Mouse (Mus musculus) kidney, postnatal 10 days (tissue): ENCODE data around the gene Ifi35.
"Not testable (repeated sequence)": the region's sequence is repeated elsewhere in the genome, so short reads cannot be mapped to it uniquely, and the experiment has no call there.

Experiments
- DNase-seq: peaks from one replicate; pipeline ENCODE4 v3.0.0; 2021; ENCODE audit warnings: mixed read lengths

Gene Ifi35

DNA sequence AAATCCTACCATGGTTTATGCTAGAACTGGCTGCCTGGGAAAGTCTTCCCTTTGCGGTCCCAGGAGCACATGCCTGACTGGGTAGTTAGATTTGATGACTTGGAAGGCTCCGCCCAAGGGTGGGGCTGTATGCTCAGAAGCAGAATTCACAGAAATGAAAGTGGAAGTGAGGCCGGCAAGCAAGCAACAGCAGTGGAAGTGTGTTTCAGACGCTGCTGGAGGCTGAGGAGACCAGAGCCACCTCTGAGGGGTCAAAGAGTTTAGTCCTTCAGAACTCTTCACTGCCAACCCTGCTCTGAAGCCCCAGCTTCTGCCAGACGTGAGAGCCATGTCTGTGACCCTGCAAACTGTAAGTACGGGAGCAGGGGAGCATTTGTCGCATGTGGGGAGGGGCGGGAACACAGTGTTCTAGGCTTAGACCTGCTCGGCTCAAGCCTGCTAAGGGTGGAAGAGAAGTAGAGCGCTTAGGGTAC lies at the start of gene Ifi35:
TSS of gene Ifi35 (plus strand) at position 134 of the 473 bp plus-strand sequence.
- DNase-seq: peak; percentile 85

DNA sequence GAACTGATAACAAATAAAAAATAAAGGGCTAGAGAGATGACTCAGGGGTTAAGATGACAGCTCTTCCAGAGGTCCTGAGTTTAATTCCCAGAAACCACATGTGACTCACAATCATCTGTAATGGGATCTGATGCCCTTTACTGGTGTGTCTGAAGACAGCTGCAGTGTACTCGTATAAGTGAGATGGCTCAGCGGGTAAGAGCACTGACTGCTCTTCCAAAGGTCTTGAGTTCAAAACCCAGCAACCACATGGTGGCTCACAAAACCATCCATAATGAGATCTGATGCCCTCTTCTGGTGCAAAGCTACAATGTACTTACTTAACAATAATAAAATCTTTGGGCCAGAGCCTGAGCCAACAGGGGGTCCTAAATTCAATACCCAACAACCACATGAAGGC lies 32.9 kb upstream of the Ifi35 start:
- DNase-seq: no peak

DNA sequence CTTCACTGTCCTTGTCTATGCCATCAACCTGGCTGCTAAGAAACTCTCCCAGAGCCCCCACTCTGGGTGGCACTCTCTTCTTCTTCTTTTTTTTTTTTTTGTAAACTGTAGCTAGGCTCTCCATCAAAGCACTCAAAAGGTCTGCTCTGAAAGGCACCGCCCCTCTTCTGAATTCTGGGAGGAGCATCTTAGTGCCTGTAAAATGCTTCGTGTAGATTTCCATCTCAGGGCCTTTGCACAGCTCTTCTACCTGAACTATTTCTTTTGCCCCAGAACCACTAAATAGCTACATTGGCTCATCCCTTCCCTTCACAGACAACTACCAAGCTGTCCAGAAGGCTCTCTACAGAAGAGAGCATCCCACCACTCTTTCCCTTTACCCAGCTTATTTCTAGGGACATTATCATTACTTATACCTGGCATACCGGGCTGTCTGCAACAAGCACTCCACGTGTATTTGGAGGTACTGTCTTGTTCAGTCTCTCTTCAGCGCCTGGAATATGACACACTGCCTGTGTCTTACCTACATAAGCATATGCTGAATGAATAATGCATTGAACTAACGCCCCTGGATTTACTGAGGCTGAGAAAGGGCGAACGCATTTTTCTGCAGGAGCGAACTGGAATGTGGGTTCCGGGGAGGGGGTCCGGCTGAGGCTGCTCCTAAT lies 31.6 kb upstream of the Ifi35 start:
- no peak for DNase-seq

DNA sequence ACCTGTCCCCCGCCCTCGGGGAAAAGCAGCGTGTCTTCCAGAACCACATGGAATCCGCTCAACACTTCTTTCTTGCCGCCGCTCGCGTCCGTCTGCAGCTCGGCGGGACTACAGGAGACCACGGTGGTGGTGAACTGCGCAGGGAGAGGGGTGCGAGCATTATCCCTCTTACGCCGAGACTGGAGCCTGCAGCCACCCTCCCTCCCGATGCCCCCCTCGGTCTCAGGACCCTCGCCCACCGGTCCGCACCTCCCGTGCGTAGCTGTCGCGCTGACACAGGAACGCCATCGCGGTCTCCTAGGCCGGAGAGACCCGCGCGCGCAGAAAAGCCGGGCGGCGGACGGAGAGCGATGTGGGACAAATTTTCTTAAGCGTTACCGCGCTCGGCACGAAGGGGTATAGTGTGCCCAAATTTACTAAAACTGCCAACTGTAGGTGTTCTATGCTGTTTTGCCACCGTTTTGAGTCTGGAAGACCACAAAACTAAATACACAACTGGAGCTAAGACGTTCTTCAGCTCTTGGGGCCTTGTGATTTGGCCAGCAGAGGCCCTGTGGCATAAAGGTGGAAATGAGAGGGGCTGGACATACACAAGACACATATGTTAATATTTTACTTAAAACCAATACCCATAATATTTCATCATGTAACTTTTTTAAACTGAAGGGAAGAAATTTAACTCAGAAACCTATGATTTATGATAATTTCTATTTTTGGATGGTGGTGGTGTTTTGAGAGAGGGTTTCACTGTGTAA lies 30.9 kb upstream of the Ifi35 start, which contains the start of gene Aarsd1:
TSS of gene Aarsd1 (minus strand) at position 515 of the 755 bp plus-strand sequence.
- peak; percentile 92 for DNase-seq

DNA sequence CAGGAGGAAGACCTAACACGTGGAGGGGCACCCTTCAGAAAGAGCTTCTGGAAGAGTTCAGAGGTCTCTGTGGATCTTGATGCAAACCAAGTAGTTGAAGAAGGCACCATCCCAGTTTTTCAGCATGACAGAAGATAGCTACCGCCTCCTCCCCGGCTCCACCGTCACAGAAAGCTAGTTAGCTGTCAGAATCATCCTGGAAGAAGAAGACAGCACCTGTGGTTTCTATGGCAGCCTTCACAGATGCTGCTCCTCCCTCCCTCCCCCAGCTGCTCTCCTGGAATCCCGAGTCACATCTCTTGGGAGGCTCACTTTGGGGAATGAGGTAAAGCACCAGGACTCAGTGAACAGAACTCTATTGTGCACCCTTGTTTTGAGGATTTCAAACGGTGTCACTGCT lies 29.2 kb upstream of the Ifi35 start:
- no peak for DNase-seq

DNA sequence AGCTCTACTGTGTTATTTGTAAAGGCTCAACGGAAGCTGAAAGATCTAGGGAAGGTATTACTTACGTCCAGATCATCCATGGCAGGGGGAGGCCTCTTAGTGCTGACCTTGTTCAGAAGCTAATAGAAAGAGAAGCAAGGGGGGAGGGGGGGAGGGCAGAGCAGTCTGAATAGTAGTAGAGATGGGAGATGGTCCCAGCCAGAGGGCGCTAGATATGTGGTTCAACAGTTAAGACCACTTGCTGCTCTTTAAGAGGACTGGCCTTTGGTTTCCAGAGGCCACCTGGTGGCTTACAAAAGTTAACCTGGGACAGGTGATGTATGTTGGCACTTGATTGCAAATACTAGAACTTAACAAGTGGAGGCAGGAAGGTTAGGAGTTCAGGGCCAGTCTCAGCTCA lies 28.6 kb upstream of the Ifi35 start:
- DNase-seq: peak; percentile 38

DNA sequence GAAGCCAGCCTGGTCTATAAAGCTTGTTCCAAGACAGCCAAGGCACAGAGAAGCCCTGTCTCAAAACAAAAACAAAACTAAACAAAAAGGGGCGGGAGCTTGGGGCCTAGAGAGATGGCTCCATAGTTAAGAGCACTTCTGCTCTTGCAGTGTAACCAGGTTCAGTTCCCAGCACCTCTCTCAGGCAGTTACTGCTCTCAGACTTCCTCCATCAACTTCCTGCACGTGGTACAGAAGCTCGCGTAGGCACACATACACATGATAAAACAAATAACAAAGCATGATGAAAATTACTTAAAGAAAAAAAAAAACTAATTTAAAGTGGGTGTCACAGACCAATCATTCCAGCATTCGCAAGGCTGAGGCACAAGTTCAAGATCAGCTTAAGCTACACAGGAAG lies 28.1 kb upstream of the Ifi35 start:
- DNase-seq: no peak

DNA sequence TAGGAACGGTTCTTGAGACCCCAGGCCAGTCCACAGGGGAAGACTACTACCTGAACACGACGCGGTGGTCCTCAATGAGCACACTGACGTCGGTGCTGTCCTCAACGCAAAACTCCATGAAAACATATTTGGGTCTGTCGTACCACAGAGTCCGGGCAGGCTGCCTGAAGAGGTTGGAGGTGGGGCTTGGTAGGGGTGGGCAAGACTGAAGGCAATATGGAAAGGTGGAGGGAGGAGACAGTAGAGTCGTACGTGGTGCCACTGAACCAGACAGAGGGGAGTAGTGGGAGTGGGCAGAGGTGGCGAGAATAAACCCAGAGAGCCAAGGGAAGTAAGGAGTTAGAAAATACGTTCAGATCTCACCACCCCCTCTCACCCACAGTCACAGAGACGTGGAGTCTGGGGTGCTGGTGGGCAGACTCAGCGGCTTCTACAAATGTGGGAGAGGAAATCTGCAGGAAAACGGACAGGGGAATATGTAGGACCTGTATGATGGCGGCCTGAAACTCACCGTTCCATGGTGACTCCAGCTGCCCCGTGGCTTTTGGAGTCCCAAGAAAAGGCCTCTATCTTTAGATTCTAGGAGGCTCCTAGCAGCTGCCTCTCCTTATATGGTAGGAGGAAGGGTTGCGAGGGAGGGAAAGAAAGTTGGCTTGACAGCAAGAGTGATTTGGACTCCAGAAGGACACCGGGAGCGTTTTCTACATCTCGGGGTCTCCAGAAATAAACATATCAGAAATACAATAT lies 23.9 kb upstream of the Ifi35 start, which contains the start of gene Gm27029:
TSS of gene Gm27029 (minus strand) at position 692 of the 747 bp plus-strand sequence.
- peak; percentile 47 for DNase-seq

DNA sequence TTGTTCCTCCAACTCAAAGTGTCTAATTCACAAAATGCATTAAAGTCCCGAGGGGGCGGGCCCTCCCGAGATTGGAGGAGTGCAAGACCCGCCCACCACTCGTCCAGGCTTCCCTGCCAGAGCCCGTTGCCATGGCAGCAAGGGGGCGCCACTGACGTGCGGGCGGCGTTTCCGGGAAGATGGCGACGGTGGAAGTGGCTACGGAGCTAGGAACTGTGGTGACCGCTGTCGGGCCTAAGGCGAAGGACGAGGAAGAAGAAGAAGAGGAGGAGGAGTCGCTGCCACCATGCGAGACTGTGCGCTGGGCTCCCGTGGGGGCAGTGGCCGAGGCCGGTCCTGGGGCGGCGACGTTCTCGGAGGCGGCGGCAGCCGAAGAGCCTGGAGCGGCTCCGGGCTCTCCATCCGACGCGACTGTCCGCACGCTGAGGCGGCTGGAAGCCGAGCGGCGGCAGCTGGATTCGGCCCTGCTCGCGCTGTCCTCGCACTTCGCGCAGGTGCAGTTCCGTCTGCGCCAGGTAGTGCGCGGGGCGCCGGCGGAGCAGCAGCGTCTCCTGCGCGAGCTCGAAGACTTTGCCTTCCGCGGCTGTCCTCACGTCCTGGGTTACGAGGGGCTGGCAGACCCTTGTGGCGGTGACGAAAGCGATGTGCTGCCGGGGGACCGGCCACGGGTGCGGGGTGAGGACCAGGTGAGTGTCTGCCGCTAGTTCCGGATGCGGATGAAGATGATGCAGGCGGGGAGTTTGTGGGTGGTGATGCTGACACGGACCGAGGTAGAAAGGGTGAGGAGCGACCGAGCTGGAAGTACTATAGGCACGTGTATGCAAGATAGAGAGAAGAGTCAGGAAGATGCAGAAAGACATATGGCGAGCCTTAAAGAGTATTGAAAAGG lies 23.0 kb upstream of the Ifi35 start, which contains the start of the genes Rundc1 and Ptges3l:
TSS of gene Rundc1 (plus strand) at position 161 of the 889 bp plus-strand sequence.
TSS of gene Ptges3l (minus strand) at position 409 of the 889 bp plus-strand sequence.
- DNase-seq: peak; percentile 100

DNA sequence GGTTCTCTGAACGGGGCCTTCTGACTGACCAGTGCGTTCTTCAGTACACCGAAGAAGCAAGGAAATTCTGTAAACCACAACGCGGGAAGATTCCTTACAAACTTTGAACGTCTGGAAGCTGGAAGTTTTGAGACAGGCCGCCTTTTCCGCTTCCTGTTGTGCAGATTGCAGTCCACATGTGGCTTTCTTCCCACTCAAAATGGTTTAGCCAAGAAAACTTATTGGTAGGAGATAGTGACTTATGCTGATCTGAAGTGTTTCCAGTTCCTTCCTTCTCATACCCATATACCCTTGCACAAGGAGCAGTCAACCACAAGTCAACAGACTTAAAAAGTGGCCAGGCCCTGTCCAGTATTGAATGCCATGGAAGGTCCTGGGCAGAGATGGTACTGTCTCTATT lies 22.0 kb upstream of the Ifi35 start:
- peak; percentile 10 for DNase-seq

DNA sequence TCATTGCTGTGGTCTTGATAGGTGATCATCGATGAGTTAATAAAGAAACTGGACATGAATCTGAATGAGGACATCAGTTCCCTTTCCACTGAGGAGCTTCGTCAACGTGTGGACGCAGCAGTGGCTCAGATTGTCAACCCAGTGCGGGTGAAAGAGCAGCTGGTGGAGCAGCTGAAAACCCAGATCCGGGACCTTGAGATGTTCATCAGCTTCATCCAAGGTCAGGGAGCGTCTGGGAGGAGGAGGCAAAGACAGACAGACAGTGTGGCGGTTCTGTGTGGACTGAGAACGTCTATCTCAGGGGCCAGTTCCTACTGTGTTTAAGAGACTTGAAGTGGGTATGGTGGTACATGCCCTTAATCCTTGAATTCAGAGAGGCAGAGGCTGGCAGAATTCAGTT lies 16.9 kb upstream of the Ifi35 start:
- no peak for DNase-seq

DNA sequence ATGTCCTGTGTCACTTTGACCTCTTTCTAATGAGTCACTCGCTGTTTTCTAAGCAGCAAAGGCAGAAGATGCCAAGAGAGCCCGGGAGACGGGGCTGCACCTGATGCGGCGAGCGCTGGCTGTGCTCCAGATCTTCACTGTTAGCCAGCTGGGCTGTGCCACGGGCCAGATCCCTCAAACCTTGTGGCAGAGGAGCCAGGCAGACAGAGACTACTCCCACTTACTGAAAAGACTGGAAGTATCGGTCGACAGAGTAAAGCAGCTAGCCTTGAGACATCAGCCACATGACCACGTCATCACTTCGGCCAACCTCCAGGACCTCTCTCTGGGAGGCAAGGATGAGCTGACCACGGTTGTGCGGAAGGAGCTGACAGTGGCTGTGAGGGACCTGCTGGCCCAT lies 14.8 kb upstream of the Ifi35 start:
- no peak for DNase-seq

DNA sequence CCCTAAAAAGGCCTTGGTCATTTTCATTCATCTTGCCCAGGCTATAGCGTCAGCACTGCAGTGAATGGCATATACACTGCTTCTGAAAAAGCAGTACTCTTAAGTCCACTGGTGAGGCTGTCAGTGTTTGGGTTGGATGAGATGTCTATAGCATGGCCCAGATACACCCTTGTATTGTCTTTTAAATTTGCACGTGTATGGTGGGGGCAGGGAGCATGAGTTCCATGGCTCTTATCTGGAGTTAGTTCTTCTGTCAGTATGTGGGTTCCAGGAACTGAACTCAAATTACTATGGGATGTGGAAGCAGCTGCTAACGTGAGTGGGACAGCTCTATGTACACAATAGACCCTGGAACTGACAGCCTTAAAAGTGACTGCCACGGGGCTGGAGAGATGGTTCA lies 12.4 kb upstream of the Ifi35 start:
- no peak for DNase-seq

DNA sequence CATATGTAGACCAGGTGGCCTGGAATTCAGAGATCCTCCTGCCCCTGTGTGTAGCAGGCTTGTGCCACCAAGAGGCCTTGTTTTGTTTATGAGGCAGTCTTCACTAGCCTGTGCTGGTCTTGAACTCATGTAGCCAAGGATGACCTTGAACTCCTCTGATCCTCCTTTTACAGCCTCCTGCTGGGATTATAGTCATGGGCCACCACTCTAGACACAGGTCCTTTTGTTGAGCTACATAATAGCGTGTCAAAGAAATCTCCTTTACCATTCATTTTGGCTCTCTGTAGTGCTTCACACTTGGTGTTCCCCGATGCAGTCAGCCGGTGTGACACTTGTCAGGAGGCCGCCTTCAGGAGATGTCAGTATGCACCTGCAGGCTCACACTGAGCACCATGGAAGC lies 11.3 kb upstream of the Ifi35 start:
- no peak for DNase-seq

DNA sequence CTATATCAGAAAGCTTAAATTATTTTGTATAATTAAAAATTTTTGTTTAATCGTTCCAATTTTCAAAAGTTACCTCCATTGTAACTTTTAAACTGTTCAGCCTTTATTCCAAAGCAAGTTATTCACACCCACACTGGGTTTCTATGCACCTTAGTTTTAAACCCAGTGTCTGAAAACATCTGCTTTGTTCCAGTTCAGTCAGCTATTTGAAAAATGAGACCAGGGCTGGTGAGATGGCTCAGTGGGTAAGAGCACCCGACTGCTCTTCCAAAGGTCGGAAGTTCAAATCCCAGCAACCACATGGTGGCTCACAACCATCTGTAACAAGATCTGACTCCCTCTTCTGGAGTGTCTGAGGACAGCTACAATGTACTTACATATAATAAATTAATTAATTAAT lies 10.2 kb upstream of the Ifi35 start:
- not testable (repeated sequence) for DNase-seq

DNA sequence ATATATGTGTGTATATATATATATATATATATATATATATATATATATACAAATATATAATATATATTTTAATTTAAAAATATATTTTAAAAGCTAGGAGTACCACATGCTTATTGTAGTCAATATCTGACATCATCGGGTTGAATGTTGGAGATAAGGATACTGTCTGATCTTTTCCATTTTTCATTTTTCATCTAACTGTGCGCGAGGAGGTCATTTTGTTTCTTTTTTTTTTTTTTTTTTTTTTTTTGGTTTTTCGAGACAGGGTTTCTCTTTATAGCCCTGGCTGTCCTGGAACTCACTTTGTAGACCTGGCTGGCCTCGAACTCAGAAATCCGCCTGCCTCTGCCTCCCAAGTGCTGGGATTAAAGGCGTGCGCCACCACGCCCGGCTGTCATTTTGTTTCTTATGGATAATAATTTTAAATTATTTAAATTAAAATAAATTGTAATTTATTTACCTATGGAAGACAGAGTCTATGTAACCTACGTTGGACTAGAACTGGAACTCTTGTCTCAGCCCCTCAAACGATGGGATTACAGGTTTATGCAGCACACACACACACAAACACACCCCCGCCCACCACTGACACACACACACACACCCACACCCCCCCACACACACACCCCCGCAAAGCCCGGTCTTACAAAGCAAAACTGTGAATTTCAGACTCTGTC lies 6.6 kb upstream of the Ifi35 start:
- DNase-seq: peak; percentile 15

DNA sequence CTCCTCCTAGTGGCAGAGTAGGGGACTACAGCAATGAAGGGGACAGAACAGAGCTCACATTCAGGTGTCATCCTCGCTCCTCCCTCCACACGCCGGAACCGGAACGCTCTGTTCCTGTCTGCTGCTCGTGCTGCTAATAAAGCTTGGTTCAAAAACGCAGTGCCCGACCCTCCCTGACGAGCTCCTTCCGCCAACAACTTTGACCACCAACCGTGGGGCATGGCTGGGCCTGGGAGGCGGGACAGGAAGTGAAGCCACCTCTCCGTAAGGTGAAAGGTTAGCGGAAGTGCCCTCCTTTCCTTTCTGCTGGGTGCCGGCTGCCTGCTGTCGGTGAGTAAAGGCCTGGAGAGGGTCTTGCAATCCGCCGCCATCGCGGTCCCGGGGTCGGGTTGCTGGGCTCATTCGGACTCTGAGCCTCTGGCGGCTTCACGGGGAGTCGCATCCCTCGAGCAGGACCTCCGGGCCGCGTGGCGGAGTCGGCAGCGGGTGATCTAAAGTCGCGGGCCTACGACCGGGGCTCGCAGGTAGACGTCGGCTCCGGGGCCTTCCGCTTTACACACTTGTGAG lies 6.0 kb upstream of the Ifi35 start, which contains the start of gene Rpl27:
TSS of gene Rpl27 (plus strand) at position 172 of the 567 bp plus-strand sequence.
- DNase-seq: peak; percentile 97

DNA sequence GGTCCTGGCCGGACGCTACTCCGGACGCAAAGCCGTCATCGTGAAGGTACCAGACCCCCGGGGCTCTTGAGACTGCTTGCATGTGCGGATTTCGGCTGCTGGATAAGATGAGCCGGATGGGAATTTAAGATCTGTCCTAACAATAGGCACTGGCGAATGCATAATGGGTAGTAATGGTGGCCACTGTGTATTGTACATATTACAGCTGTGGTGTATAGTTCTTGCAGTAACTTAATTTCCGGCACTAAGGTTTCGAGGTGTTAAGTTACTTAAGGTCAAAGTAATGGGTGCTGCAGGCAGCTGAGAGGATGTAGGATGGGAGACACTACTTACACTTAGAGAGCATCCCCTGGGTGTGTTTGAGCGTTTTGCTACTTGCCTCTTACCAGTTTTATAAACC lies 5.4 kb upstream of the Ifi35 start:
- DNase-seq: no peak

DNA sequence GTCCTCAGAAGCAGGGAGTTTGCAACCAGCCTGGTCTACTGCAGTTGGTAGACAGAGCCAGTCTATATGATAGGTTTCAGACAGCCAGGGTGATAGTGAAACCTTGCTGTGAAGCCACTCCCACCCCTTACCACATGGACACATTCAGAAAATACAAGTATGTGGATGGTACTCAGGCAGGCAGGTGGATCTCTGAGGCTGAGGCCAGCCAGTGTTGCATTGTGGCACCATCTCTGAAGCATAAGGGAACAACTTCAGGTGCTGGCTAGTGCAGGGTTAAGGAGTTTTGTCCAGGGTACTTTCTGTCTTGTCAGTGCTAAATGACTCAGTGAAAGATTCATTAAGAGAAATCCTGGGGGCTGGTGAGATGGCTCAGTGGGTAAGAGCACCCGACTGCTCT lies 1.9 kb upstream of the Ifi35 start:
- no peak for DNase-seq

DNA sequence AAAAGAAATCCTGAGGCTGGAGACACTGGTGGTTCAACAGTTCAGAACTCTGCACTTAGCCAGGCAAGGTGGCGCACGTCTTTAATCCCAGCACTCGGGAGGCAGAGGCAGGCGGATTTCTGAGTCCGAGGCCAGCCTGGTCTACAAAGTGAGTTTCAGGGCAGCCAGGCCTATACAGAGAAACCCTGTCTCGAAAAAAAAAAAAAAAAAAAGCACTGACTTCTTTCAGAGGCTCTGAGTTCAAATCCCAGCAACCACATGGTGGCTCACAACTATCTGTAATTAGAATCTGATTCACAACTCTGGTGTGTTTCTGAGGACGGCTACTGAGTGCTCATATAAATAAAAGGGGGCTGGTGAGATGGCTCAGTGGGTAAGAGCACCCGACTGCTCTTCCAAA lies 1.3 kb upstream of the Ifi35 start:
- DNase-seq: not testable (repeated sequence)

DNA sequence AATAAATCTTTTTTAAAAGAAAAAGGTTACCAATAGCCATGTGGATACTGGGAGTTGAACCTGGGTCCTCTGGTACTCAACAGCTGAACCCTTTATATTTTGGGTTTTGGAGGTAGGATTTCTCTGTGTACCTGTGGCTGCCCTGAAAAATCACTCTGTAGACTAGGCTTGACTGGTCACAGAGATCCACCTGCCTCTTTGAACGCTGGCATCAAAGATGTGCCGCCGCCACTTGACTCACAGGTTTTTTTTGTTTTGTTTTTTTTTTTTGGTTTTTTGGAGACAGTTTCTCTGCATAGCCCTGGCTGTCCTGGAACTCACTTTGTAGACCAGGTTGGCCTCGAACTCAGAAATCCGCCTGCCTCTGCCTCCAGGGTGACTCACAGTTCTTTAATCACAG lies 421 bp upstream of the Ifi35 start:
- no peak for DNase-seq
